Mouse (Mus musculus) adrenal gland, postnatal 36 days (tissue): ENCODE results near the gene Kirrel. TPM values are rescaled to one million over a fixed set of nuclear protein-coding genes. Genes with fewer than 3 reads are reported as not detected.

Source experiments
- DNase-seq, 2 experiments: peaks; one replicate each; pipeline ENCODE4 v3.0.0; 2021; ENCODE audit warnings: mixed read lengths in 1 of 2
- long read RNA-seq, 2 experiments: library from polyadenylated mRNA; stranded (forward); transcript quantifications; one replicate each; pipeline ENCODE4 v2.0.0; 2021; ENCODE audit warnings: borderline sequencing depth in 2 of 2
- total RNA-seq, 2 experiments: library from RNA; stranded (reverse); gene quantifications; 2 replicates each; pipeline ENCODE4 v1.2.3; 2021

The Kirrel gene
- total RNA-seq: 10 to 100 TPM; 17.9 to 22.3 TPM
- long read RNA-seq, experiment 1, partial matches to known transcripts: 0 of 1 reads
- long read RNA-seq, experiment 1, other reads (novel, unspliced or antisense): 1 of 1 reads
- long read RNA-seq, experiment 2, partial matches to known transcripts: 0 of 1 reads
- long read RNA-seq, experiment 2, other reads (novel, unspliced or antisense): 1 of 1 reads

DNA sequence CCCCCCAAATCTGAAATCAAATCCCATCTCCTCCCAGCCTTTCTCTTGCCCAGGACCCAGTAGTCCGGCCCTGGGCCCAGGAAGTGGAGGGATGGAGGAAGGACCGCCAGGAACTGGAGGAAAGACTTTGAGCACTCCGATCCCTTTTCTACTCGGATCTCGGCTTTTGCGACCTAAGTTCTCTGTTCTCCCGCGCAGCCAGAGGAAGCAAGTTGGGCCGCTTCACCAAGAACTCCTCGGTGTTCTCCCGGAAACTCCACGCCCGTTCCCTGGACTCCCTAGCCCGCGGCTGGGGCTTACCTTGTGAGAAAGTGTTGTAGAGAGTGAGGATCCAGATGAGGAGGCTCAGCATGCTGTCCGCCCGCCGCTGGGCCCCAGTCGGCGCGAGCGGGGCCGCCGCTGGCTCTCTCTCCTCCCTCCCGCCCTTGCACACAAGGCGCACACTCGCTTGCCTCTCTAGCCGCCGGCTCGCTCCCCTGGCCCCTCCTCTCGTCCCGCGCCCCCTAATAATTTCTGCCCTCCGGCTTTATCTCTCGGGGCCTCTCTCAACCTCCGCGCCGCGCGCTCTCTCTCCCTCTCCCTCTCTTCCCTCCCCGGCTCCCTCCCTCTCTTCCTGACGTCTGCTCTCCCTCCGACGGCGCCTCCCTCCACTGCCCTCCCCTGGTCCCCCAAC, at the start of gene Kirrel:
Gene Kirrel, minus strand, starts transcription at position 652 of the 673 bp plus-strand sequence.
- peak; percentile 87 to 89 for DNase-seq

DNA sequence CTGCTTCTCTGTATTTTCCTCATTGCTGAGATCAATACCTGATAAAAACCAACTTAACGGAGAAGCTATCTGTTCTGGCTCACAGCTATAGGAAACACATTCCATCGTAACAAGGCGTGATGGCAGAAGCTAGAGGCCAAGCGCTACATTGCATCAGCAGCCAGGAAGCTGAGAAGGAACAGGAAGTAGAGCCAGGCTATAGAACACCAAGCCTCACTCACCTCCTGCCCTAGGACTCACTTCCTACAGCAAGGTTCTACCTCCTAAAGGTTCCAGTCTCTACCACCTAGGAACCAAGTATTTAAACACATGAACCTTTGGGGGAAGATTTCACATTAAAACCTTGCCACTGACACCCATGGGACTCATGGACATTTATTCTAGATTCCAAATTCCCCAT, 49.1 kb upstream of the Kirrel start:
- DNase-seq: no peak

DNA sequence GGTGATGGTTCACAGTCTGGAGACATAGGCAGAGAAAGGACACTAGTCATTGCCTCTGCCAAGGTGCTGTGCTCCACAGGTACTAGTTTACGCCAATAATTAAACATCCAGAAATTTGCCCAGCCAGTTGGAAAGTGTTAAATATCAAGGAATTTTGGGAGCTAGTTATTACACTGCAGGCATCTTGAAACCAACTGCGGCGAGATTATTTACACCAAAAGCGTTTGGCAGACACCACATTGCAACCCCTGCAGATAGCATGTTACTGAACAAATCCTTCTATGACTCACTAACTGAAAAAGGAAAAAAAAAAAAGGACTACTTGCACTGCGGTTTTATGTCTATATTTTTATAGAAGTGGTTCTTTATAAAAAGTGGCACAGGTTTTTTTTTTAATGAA, 47.8 kb upstream of the Kirrel start:
- no peak for DNase-seq

GRCm38 (mm10) chr3:87215176-87215575, 40.6 kb upstream of the Kirrel start:
- no peak for DNase-seq

DNA sequence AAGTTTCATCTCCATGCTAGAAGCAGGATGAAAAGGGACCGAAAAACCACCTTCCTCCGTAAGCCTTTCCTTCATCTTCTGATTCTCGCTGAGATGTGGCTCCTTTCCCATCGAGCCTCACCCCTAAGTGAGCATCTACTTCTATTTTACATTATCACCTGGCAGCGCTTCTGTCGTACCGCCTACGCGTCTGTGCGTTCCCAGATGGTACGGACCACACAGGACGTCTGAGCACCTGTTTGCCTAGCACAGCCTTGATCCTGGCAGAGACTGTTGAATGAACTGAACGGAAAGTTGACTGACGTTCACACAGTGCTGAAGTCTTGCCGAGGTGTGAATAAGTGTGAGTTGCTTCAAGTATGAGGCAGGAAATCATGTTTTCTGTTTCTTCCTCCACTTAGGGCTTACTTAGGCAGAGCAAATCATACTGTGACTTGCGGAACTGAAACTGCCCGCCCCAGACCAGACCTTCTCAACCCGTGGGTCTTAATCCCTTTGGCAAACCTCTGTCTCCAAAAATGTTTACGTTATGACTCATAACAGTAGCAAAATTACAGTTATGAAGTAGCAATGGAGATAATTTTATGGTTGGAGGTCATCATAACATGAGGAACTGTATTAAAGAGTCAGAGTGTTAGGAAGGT, 39.8 kb upstream of the Kirrel start:
- no peak for DNase-seq

DNA sequence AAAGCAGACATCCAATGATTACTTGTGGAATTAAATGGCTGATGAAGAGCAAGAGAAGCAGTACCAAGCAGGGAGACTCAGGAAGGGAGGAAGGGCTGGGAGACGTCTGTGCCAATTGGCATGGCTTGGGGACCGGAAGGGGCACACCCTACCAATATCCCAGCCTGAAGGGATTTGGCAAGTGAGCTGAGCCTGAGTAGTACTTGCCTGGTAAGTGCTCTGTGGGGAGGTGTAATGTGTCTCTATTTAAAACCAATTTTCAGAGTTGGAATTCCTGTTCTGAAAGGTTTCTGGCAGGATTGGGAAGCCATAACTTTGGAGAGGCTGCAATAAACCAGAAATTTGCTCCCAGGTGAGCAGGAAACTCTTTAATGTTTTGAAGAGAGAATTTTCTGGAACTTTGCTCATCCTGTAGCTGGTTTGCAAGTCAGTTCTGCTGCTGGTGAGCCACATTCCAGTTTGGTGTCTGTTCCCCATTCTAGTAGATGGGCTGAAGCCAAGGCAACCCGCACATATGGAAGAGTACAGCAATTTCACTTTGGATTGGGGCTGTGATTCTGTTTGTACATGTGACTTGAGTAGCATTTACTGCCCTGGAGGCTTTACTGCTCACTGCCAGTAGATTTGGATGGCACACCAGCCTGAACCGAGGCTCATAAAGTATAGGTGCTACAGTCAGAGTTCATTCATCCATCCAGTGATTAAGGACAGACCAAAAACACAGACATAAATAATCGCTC, 32.0 kb upstream of the Kirrel start:
- DNase-seq: no peak

GRCm38 (mm10) chr3:87196637-87197036, 22.1 kb upstream of the Kirrel start:
- no peak for DNase-seq

DNA sequence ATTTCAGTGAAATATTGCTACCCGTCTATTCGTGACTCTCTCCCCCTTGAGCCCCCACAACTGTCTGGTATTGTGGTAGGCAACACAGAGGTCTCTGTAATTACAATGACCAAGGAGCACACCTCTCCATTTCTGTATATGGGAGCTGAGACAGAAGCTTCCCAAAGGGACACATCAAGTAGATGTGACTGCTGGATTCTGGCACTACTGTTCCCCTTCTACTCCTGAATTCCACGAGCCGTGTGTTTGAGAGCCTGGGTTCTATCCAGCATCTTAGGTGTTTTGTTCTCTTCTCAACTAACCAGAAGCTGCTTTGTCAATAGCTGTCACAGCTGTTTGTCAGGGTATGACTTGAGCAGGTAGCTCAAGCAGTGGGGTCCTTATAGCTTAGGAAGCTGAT, 20.5 kb upstream of the Kirrel start:
- DNase-seq: no peak

DNA sequence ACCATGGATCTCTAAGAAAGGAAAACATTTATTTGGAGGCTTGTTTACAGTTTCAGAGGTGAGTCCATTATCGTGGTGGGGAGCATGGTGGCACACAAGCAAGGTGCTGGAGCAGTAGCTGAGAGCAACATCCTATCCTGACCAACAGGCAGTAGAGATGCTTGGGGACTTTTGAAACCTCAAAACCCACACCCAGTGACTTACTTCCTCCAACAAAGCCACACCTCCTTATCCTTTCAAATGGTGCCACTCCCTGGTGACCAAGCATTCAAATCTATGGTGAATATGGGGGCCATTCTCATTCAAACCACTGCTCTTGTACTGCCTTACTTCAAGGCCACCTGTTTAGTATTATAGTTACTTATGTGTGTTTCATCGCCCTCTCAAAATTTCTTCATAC, 20.0 kb upstream of the Kirrel start:
- DNase-seq: no peak

GRCm38 (mm10) chr3:87193756-87194155, 19.2 kb upstream of the Kirrel start:
- DNase-seq: no peak

DNA sequence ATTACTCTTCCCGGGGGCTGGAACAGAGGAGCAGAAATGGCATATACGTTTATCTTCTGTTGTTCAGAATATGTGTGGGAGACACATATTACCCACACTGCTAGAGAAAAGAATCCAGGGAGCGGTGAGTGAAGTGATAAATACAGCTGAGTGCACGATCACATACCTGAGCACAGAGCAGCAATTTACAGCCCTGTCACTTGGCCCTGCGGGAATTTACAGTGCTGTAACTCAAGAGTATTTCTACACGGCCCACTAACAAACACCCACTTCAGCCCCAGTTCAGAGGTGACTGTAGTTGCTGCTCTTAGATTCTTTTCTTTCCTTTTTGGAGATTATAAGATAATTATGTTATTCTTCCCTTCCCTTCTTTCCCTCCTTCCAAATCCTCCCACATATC, 18.8 kb upstream of the Kirrel start:
- no peak for DNase-seq

DNA sequence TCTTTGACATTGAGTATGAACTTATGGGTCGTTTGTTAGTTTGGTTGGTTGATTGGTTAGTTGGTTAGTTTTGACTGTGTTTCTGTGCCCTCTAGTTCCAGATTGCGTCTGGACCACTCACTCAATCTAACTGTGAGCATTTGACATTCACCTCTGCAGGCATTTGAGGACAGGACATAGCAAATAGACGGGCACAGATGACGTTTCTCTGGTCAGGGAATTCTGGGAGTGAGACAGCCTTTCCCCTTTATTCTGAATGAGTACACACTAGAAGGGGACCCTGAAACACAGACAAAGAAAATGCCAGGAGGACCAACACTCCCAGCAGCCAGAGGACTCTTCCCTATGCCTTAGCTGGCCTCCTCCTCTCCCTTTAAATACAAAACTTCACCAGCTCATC, 2.1 kb upstream of the Kirrel start:
- DNase-seq: no peak

DNA sequence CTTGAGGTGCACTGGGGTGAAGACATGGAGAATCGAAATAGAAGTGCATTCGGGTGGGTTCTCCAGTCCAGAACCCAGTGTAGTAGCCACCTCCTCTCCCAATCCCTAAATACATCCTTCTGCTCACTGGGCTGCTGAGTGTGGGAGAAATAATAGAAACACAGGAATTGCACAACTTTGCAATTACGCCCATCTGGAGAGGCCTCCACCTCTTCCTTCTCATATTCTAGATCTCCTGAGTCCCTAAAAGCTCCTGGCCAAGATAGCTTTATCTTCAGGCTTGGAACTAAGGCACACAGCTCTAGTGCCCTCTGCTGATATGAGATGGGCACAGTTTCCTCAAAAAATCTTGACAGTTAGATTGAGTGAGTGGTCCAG, 880 bp upstream of the Kirrel start:
- DNase-seq: peak; percentile 29 to 47

DNA sequence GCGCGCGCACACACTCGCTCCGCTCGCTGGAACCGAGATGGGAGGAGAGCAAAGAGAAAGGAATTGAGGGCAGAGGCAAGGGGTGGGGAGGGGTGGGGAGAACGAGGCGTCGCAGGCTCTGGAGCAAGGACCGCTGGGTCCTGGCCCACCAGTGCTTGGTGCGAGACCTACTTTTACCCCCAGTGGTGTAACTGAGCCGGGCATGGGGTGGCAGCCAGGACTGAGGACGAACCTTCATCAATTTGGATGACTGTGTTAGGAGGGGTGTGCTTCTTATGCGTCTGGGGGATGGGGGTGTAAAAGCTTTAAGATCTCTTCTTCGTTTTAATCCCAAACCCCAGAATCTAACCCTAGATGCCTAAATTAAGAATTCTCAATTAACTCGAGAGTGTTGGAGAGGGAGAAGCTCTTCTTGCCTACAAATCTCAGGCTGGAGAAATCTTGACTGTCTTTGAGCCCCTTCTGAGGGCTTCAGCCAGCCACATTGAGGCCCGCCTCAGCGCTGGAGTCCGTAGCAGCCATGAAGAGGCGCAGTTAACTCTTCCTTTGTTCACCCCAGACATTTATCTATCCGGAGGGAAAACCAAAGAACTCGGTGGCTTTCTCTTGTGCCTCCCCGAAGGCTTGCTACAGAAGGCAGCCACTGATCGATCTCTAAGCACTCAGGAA, 356 bp upstream of the Kirrel start:
- DNase-seq: no peak

GRCm38 (mm10) chr3:87173486-87174085, 961 bp downstream of the Kirrel start:
- no peak for DNase-seq

DNA sequence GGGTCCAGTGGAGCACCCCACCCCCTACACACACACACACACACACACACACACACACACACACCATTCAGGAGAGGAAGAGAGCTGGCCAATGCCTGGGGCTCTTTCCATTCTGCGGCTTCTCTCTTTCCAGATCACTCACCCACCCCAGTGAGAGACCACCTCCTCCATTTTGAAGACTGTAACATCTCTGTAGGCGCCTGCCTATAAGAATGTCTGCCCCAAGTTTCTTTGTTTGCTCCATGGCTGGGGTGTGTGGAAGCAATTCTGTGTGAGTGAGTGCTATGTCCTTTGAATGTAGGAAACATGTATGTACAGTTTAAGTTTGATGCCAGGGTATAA, 1.5 kb downstream of the Kirrel start:
- DNase-seq: no peak

DNA sequence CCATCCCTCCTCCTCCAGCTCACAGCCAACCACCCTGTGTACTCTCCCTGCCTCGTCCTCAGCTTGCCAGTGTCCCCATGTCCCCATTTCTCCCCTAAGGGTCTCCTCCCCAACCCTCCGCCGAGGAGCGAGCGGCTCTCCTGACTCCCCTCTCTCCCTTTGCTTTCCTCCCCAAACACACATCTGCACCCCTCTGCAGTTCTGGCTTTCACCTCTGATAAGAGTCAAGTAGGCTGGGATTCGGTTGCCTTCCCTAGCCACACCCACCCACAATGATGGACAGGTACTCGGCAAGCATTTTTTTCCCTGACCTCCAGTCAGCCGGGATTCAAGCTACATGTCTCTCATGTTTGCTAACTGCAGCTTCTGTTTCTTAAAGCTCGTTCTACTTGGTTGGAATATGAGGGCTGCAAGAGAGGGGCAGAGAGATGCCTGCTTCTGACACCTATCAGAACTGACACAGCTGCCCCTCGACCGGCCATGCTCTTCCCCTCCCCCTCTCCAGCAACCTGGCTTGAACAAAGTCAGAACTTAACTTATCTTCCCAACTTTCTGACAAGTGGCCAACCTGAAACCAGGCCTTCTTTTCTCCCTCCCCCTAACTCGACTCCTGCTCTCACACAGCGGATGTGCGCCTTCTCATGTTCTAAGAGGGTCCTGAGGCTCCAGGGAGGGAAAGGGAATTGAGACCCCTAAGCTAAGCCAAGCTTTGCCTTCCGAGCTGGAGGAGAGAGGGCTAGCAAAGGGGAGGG, 2.0 kb downstream of the Kirrel start:
- peak; percentile 47 to 67 for DNase-seq

GRCm38 (mm10) chr3:87171201-87172100, 3.1 kb downstream of the Kirrel start:
- DNase-seq: no peak

- no peak for DNase-seq
Observed at GRCm38 (mm10) chr3:87169402-87170015, 5.0 kb downstream of the Kirrel start.

DNA sequence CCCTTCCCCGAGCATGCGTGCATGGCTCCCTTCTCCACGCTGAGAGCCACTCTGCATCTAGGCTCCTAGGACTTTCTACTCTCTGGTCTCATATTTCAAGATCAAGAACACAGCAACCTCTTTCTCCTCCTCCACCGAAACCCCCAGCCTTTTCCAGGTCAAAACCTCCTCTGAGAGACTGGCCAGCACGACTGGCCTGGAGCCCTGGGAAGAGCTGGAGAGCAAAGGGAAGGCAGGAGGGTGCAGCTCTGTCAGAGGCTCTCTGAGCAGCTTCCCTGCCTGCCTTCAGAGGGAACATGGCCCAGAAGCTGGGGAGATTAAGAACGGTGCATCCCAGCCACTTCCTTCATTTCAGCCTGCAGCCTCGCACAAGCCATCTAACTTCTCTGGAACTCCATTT, 5.8 kb downstream of the Kirrel start:
- no peak for DNase-seq
